Mouse (Mus musculus) brain, embryonic 18.5 days (tissue): Measurements from ENCODE around the gene Plekhh2.

Experiments
- DNase-seq: peaks from one replicate; pipeline ENCODE4 v3.0.0-alpha.2; 2012; ENCODE audit warnings: low read depth, low spot score

Plekhh2 gene

DNA sequence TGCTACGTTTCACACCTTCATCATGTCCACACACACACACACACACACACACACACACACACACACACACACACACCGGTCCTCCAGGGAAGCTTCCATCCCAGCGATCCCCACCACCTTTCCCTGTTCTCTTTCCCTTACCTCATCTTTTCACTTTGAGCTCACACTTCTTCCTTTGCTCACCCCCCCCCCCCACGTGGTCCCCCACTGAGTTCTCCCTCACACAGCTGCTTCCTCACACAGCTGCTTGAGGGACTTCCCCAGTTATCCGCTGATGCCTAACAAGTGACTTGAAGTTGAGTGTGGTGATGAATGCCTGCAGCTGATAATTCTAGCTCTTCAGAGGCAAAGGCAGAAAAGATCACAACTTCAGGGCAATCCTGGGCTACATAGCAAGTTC, 95.9 kb downstream of the Plekhh2 start:
- DNase-seq, result no peak

DNA sequence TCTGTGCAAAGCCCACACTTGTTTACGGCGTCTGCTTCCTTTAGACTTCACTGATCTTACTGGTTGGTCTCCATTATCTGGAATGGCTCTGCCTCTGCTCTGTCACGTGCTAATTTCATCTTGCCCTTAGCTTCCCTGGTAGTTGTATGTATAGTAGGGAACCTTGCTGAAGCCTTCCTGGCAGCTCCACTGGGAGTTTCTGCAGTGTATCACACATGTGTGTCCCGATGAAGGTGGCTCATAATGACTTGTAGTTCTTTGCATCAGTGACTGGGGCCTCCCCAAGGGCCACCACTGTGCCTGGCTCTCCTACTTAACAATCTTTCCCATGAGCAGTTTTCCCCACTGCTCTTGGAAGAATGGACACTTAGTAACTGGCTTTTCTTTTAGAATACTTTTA, 96.9 kb downstream of the Plekhh2 start:
- DNase-seq, result no peak

DNA sequence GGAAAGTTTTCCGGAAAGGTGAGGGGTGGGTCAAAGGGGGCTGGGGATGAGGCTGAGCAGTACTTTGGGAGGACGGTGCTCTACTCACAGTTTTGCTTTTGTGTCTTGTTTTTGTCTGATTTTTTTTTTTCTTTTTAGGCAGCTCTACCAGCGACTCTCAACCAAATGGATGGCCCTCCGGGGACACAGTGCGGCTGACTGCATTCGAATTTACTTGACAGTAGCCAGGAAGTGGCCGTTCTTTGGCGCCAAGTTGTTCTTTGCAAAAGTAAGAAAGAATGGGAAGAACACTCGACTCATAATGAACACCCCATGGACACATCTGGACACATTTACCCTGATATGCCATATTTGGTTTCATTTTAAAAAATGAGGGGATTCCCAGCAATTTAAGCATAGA, 99.8 kb downstream of the Plekhh2 start:
- no peak for DNase-seq

DNA sequence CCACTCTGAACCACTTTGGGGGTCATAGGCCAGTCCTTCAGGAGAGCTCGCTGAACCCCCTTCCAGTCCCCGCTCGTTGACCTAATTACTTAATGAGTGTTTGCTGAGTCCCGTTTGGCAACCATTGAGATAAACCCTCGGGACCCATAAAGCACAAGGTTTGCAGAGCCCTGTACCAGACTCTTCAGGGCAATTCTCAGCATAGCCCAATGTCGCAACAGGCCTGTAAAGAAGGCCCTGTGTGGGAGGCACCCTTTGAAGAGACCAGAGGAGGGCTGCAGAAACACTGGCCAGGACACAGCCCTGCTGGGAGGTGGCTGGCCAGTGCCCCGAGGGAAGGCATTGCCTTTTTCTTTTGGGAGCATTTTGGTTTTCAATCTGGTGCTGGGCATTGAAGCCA, 100.3 kb downstream of the Plekhh2 start:
- DNase-seq, result no peak

DNA sequence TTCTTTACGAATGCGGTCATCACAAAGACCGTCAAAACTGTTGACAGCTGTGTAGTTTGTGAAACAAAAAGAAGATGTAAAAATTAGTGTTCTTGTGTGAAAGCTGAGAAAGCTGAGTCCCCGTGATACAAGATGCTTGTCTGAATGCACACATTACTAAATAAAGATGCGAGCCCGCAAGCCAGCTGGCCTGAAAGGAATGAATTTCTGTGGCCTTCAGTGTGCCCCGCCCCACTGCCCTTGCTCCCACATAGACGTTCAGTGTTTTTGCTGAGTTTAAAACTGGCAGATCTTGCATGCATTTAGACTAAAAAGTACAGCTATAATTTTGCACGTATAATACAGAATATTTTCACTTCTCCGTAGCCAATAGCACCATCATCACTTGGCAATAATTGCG, 104.1 kb downstream of the Plekhh2 start:
- DNase-seq, result no peak

DNA sequence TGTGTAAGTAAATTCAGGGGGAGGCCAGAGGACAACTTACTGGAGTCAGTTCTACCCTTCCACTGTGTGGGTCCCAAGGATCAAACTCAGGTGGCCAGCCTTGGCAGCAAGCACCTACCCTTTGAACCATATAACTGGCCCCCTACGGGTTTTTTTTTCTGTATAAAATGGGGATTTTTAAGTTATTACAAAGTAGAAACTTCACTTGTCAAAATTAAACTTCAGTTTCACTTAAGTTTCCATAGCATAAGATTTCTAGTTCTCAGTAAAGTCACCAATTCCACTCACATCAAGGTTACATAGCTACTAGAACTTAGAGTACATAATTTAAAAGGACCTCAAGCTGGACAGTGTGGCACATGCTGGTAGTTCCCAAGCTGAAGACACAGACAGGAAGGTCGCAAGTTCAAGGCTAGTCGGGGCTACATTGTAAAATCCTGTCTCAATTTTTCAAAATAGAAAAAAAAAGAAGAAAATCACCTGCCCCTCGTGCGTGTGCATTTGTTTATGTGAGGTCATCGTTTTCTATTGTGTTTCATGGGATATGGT, 104.9 kb downstream of the Plekhh2 start:
- DNase-seq, result no peak

DNA sequence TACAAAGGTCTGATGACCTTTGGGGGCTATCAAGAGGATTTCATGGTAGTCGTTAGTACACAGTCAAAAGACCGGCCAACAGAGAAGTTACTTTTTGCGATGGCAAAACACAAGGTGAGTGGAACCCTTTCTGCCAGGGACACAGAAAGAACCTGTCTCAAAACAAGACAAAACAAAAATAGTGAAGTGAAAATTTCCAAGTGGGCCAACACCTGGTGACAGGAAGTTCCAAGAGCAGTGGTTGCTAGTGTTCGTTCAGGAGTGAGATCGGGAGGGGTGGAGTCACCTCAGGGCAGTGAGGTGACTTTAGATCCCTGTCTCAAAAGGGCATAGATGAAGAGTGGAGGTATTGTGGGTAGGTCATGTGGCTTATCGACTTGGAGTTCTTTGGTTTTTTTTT, 106.3 kb downstream of the Plekhh2 start:
- DNase-seq, result no peak

DNA sequence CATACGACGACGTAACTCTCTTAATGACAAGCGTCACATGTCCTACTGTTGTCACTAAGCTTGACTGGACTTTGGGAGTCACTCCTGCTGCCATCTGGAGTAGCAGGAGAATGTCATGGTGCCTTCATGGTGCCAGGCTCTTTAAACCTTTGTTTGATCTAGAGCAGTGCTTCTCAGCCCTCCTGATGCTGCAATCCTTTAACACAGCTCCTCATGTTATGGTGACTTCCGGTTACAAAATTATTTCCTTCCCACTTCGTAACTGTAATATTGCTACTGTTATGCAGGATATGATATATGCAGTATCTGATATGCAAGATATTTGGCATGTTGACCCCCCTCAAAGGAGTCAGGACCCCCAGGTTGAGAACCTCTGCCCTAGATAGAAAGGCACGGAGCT, 107.4 kb downstream of the Plekhh2 start:
- no peak for DNase-seq

DNA sequence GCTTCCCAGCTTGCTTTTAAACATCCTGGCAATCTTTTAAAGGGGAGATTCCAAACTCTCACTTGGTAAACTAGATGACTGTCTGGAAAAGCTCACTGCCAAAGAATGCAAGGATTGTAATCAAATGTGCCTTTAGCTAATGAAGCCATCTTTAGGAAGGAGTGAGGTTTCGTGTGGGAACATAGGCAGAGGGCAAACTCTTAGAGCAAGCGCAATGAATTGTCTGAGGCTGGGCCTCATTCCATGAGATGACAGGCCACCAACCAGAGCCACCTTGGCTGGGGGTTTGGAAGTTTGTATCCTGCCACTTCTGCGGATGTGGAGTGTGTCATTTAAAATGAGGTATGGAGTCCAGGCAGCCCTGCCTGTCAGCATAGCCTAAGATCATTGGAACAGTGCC, 108.4 kb downstream of the Plekhh2 start:
- DNase-seq, result no peak

DNA sequence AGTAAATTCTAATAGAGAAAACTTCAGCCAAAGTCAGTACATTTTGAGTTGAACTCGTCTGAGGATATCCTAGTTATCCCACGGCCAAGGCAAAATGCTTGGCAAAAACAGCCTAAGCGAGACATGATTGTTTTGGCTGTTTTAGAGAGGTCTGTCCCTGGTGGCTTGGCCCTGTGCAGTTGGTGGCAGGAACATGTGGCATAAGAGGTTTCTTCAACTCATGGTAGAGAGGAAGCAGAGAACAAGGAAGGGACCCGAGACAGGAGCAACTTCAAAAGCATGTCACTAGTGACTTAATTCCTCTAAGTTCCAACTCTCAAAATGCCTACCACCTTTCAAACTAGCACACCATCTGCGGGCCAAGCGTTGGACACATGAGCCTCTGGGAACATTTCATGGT, 108.9 kb downstream of the Plekhh2 start:
- no peak for DNase-seq

DNA sequence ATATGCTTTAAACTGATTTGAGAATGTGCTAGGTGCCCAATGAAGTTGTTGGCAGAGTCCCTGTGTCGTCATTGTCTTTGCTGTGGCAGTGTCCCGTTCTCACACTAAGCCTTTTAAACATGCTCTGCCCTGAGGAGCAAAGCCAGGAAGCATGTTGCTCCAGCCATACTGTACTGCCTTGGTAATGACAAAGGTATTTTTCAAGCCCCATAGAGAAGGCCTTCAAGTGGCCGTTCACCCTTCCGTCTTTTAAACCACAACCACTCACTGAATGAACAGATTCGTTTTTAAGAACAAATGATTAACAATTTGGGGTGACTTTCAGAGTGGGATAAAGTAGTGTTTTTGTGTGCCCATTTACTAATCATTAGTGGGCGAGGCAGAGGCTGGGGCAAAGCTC, 109.5 kb downstream of the Plekhh2 start:
- no peak for DNase-seq

DNA sequence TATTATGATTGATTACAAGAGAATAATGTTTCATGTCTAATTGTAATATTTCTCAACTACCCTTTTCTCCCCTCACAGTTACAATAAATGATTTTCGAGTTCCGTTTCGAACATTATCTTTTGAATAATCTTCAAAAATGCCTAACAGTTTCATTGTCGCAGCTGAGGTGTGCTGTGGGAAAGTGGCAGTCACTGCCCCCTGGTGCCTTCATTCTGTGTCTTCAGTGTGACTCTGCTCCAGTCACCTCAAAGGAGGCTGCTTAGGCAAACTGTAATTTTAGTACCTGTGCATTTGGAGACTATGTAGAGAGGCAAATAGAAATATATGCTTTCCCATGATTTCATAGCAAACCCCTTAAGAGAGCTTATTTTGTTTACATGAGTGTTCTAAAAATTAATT, 110.3 kb downstream of the Plekhh2 start:
- no peak for DNase-seq

DNA sequence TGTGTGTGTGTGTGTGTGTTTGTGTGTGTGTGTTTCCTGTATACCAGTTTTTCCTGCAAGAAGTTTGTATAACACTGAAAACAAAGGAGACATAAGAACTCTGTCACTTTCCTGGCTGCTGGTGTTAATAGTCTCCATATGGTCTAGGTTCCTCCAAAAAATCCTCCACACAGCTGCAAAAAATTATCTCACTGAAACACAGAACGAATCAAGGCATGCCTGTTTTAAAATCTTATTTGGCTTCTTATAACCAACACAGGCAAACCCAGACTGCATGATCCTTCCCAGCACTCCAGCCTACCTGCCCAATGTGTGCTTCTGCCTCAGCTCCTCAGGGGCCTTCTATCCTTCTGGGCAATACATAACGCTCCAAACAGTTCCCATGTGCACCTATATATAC, 111.2 kb downstream of the Plekhh2 start:
- no peak for DNase-seq

DNA sequence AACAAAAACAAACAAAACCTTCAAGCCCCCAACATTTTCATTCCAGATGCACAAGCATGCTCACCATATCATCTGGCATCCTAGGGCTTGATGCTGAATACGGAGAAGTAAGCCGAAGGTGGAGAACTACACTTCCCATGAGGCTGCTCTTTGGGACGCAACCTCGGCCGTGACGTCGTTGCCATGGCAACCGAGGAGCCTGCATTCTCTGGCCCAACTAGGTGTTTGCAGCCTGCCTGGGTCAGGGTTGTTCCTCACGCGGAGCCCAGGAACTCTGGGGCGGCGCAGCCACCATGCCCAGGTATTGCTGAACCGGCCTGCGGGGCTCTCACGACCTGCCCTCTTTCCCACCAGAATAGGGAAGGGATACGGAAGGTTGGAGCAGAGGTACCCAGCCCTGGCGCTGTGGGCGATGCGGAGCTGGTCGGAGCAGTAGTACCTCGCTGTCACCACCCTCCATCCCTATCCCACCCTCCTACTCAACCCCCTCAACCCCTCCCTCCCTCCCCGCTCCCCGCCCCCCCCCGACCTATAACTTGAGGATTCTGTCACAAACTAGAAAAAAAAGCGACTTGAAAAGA, 114.7 kb downstream of the Plekhh2 start, which contains the start of gene Dync2li1:
Dync2li1 (plus strand) TSS at position 221 of the 581 bp plus-strand sequence.
- peak; percentile 92 for DNase-seq

DNA sequence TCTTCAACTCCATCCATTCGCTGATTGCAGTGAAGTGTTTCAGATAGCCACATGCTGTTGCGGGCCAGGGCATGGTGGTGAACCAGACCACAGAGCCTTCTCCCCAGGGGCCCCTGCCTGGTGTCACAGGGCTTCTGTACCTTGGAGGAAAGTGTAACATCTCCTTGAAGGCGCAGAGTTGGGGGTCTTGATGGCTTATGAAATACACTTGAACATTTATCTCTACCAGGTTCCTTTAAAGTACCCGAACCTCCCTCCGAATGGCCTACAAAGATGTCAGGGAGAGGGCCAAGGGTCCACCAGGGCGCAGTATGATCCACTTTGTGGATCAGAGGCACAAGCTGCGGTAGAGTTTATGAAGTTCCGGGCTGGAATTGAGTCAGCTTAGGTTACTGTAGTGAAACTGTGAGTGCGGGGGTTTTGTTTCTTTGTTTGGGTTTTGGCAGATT, 115.2 kb downstream of the Plekhh2 start:
- no peak for DNase-seq

DNA sequence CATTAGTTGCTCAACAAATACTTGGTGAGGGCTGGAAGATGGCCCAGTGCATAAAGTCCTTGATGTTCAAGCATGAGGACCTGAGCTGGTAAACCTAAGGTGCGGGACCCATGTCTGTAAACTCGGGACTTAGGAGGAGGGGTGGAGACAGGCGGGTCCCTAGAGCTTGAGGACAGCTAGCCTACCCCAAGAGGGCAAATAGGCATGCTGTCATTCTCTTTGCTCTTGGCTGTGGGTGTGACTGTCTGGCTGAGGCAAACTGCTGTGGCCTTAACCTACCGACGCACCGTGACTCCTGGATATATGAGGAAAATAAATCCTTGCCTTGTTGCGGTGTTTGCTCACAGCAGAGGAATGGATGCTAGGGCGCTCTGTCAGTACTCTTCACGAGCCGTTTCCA, 116.0 kb downstream of the Plekhh2 start:
- no peak for DNase-seq

DNA sequence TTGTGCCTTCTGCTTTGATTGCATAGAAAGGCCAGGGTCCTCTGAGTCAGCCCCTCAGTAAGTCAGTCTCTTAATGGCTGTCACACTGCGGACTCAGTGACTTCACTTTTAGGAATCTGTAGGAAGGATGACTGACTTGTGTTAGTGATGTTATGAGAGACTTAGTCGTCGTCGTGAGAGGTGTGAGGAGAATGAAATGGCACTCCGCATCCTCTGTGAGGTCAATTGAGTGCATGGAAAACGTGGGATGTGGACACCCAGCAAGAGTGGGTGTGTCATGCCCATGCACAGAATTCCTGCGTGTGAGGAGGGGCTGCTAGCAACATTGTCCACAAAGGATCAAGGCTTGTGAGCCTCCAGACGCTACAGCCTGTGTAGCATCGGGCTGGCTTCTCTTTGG, 116.9 kb downstream of the Plekhh2 start:
- no peak for DNase-seq

DNA sequence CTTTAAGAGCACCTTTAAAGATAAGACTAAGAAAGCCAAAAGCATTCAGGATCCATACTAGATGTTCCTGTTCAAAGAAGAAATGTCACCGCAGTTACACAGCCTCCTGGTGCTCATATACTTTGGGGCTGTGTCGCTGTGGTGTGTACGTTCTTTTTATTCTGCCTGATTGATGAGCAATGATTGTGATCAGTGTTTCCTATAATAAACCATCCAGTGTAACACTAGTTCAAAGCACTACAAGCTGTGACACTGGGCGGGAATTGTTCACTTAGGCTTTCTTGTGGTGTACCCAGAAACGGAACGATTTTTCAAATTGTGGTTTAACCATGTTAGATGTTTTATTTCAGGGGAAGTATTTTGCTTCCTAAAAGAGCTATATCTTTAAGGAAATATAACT, 120.1 kb downstream of the Plekhh2 start:
- no peak for DNase-seq

DNA sequence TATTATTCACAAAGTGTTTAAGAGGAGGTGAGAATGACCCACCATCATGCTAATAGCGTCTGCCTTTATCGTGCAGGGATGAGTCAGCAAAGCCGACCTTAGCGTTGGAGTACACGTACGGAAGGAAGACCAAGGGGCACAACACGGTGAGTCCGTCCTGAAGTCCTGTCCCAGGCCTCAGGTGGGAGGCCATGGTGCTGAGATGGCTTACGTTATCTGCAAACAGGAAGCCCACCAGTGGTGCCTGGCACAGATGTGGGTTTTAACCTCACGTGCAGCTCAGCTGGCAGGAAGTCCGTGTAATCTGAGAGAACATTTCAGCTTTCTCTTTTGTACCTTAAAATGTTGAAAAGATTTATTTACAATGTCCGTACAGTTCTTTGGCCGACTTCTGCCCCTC, 121.7 kb downstream of the Plekhh2 start:
- no peak for DNase-seq

DNA sequence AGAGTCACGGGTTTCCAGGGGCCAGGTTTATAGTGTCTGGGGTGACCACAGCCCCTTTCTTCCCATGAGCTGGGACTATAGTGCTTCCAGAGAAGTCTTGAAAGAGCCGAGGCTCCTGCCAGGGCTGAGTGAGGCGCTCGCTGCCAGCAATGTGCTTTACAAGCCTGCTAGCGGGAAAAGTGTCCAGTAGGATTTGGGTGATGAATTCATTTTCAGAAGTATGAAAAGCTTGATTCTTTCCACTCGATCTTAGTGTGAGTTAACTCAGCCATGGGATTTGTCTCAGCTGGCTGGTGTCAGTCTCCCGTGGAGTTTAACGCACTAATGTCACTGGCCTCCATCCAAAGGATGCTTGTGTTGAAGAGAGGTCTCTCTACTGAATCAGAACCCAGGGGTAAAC, 124.6 kb downstream of the Plekhh2 start:
- no peak for DNase-seq

DNA sequence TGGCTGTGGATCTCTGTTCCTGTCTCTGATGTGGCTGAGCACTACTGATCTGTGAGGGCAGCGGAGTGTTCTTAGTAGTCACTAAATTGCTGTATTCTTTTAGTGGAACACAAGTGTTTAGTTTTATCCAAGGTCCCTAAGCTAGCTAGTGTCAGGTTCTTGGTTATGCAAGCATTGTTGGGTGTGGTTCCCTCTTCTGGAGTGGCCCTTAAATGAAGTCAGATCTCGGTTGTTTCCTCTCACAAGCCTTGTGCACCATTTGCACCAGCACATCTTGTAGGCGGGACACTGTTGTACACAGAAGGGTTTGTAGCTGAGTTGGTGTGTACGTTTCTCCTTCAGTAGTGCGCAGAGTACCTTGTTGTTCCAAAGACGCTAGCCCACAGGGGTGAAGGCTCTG, 126.3 kb downstream of the Plekhh2 start:
- no peak for DNase-seq

DNA sequence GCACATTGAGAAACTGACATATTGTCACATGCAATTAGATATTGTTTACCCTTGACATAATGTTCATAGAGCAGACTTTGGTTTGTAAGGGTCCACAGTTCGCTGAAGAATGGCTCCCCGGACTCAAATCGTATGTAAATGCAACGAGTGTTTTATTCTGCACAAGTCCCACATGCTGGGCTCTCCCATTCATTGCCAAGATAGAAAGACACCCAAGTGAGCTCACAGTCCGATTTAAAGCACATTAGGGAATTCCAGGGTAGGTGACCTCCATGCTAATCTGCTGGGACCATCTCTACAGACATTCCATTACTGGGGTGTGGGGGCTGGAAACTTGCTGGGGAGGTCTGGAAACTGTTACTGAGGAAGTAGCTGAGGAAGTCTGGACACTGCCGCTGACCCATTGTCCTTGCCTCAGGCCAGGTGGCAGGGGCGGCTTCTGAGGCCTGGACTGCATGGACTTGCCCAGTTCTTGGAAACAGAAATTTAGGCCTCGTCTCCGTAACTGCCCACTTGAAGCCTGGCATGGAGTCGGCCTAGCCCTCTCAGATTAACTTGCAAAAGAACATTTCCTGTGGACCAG, 128.2 kb downstream of the Plekhh2 start:
- DNase-seq, result no peak

DNA sequence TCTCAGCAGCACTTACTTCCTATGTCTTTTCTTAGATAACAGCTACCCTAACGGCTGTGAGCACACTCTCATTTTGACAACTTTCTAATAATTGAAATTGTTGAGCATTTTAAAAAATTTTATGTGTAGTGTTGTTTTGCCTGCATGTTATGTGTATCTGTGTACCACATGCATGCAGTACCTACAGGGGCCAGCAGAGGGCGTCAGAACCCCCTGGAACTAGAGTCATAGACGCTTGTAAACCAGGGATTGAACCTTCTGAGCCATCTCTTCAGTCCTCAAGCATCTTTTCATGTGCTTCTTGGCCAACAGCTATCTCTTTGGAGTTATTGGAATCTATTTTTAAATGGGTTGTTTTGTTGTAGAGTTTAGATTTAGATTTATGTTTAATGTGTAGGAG, 130.2 kb downstream of the Plekhh2 start:
- DNase-seq, result no peak

DNA sequence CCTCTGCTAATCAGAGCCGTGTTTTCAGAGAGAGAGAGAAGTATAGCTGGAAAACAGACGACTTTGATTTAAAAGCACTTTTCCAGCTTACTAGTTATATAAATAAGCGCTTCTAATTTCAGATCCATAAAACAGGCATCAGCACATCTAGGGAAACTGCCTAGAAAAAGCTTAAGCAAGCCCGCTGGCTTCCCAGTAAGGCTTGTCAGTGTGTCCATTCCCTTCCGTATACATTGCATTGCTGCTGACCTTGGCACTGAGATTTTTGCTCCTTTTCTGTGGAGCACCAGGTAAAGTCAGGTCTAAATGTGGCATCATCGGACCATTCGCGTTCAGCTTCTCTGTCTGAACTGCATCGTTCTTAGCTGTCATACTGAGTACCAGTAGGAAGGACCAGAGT, 130.6 kb downstream of the Plekhh2 start:
- no peak for DNase-seq
